Comparison of ENCODE assay signal across 10 mouse cellular contexts in the genomic region with DNA sequence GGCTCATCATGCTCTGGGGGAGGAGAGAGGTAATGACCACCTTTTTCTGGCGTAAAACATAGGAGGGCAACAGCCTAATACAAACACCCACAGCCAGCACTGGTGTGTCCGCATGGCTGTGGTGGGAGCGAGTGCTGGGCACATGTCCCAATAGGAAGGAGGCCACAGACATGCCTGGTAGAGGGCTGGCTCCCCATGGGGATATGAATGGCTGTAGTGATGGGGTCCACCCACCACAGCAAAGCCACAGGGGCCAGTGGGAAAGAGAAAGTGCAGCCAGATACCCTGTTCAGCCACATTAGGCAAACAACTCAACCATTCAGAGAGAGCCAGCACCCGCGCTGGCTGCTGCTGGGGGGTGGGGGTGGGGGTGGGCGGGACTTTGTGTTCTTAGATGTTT.
DNase-seq lines count a peak whose midpoint lies in the region; ATAC-seq lines count a peak whose summit lies in the region.
"Had no signal": no experiment of that assay in that cellular context is flagged by ENCODE, and none has a peak within 500 bp of the region (broad histone marks: within the 10 kb centered on the region; RNA-seq: fewer than 3 reads in every experiment).

No protein-coding gene starts in this region.

- peak; percentile 27; the same call in 1 of the 2 replicates for ATAC-seq in hindbrain, embryonic 15.5 days (ENCODE audit: low FRiP score, low read depth)
- ATAC-seq in midbrain, embryonic 15.5 days (replicated peaks): no peak
- ATAC-seq: inflammation-experienced regulatory T-cells, adult 6 months; lung, postnatal 0 days had no signal

- 0 out of 2 replicates have a peak overlapping the region, but pooled peaks have one; percentile 10 for H3K9ac ChIP-seq in hindbrain, embryonic 15.5 days
- no peak overlapping the region for H3K9ac ChIP-seq in midbrain, embryonic 15.5 days

- WGBS in forebrain, embryonic 10.5 days: 36% methylated on average over 6 of the region's 6 CpGs
- 27% methylated on average over 6 of the region's 6 CpGs for WGBS in hindbrain, embryonic 15.5 days
- WGBS in midbrain, embryonic 15.5 days: 38% methylated on average over 6 of the region's 6 CpGs

- H3K4me3 ChIP-seq in forebrain, embryonic 10.5 days: peak overlapping the region; percentile 89; the same call in 1 of the 2 replicates
- no peak overlapping the region for H3K4me3 ChIP-seq in hindbrain, embryonic 15.5 days
- no peak overlapping the region for H3K4me3 ChIP-seq in midbrain, embryonic 15.5 days

- peaks cover 87% of the 10 kb centered on the region for H3K4me1 ChIP-seq in forebrain, embryonic 10.5 days
- peaks cover 48% of the 10 kb centered on the region for H3K4me1 ChIP-seq in hindbrain, embryonic 15.5 days (replicated peaks)
- H3K4me1 ChIP-seq in midbrain, embryonic 15.5 days: peaks cover 46% of the 10 kb centered on the region

- H3K27ac ChIP-seq in forebrain, embryonic 10.5 days: peak overlapping the region; percentile 98
- peak overlapping the region; percentile 65 for H3K27ac ChIP-seq in hindbrain, embryonic 15.5 days (replicated peaks)
- H3K27ac ChIP-seq in midbrain, embryonic 15.5 days: peak overlapping the region; percentile 57

- peak; percentile 82 for DNase-seq in left cerebral cortex, postnatal 4 days
- DNase-seq in left cerebral cortex, adult 9 months (ENCODE audit: low spot score in 2 of 2): no peak
- no peak for DNase-seq in forebrain, embryonic 10.5 days (ENCODE audit: extremely low spot score, low spot score)
- no peak for DNase-seq in yolk sac, embryonic 10.5 days (ENCODE audit: low spot score)
- no peak for DNase-seq in urinary bladder, postnatal 4 days (ENCODE audit: low spot score in 2 of 2)
- DNase-seq in right cerebral cortex, postnatal 14 days: no peak

- intact Hi-C loops in left cerebral cortex, postnatal 4 days (cut with DNase I): no loop called here

- no peak overlapping the region for H3K4me2 ChIP-seq in hindbrain, embryonic 15.5 days
- no peak overlapping the region for H3K4me2 ChIP-seq in midbrain, embryonic 15.5 days

- no peaks in the 10 kb centered on the region for H3K9me3 ChIP-seq in forebrain, embryonic 10.5 days
- no peaks in the 10 kb centered on the region for H3K9me3 ChIP-seq in hindbrain, embryonic 15.5 days
- H3K9me3 ChIP-seq in midbrain, embryonic 15.5 days: no peaks in the 10 kb centered on the region

- no peaks in the 10 kb centered on the region for H3K36me3 ChIP-seq in forebrain, embryonic 10.5 days (replicated peaks)
- H3K36me3 ChIP-seq in hindbrain, embryonic 15.5 days: no peaks in the 10 kb centered on the region
- H3K36me3 ChIP-seq in midbrain, embryonic 15.5 days (replicated peaks): no peaks in the 10 kb centered on the region

- peaks cover 55% of the 10 kb centered on the region for H3K27me3 ChIP-seq in forebrain, embryonic 10.5 days (ENCODE audit: poor library complexity, severe bottlenecking)
- no peaks in the 10 kb centered on the region for H3K27me3 ChIP-seq in hindbrain, embryonic 15.5 days
- no peaks in the 10 kb centered on the region for H3K27me3 ChIP-seq in midbrain, embryonic 15.5 days (replicated peaks)
